Mouse (Mus musculus): Measurements from ENCODE around the gene Agap1.

Gene Agap1

DNA sequence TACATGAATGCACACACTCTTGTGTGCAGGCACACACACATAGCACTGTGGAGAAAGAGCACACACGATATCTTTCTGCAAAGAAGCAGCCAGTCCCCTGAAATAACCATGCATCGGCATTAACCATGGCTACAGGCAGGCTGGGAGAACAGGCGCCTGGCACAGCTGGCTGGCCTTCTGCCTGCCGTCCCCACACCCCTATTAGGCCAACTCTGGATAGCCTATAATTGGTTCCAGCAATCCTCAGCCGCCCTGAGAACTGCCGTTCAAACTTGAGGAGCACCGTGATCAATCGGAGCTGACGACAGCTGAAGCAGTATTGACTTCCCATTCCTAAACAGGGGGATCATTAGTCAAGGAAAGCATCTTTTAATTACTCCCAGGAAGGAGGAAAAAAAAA lies 391.5 kb downstream of the Agap1 start:
- no peak for DNase-seq (ENCODE audit: low spot score in 2 of 2)

DNA sequence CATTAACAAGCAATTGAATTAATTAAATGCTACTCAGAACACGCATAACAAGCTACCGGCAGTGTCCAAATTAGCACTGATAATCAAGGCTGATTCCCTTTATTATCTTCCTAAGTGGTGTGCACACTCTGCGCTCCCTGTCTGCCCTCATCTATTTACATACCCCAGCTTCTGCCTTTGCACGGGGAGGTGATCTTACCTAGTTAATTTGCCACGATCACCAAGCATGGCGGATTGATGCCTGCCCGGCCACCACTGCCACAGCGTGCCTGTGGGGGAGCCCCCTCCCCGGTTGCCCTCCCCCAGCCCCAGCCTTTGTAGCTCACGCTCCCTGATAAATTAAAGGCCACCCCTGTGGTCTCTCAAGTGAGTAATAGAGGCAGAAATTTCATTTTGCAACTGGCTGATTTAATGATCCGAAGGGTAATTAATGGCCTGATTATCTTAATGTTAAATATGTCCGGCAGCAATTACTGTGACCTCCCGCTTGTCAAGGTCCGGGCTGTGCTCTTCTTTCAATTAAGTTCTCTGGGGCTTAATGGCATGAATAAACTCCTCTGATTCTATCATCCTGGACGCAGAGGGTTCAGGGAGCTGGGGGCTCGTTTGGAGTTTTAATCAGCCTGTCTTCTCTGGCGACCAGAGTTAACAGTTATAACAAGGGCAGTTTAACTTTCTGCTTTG lies 393.9 kb downstream of the Agap1 start:
- DNase-seq (ENCODE audit: low spot score in 2 of 2), result no peak

DNA sequence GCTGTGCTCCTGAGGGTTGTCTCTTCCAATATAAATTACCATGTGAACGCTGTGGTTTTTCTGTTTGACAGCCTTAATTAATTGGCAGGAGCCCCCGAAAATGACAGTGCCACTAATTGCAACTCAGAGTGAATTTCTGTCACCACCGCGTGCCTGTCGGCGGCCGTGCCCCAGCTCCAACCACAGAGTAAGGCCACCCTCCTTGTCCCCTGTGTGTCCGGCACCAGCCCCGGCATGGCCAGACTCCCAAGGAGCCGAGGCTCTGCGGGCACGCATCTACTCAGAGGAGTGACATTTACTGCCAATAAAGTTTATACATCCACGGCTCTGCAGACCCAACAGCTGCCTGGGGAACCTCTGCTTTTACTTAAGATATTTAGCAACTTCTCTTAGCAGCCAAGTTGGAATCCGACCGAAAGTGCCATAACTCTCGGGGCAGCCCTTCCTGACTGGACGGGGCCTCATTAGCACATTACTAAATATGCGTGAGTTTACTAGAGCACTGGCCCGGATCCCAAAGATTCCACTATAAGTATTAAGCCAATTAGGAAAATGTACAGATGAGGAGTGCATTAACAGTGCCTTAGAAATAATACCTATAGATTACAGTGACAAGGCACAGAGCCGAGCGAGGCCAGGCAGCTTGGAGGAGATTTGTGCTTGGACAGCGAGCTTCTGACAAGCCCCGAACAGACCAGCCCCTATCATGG lies 394.7 kb downstream of the Agap1 start:
- DNase-seq (ENCODE audit: low spot score in 2 of 2), result peak in 1 of 2 experiments; percentile 14

DNA sequence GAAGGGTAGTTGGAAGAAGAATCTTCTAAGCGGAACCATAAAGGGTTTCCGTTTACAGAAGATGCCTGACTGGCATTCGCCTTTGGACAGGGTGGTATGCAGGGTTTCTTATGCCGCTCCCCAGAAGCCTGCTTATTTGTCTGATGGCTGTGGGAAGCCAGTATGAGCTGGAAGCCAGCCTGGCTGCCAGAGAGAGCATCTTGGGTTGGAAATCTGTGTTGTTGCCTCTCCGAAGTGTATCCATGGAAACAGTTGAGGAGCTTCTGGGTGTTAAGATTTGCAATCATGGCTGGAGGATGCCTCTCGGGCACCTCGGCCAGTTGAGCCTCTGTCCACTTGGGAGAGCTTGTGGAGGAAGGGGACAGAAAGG lies 395.2 kb downstream of the Agap1 start:
- peak; percentile 34 to 54 for DNase-seq (ENCODE audit: low spot score in 2 of 2)

DNA sequence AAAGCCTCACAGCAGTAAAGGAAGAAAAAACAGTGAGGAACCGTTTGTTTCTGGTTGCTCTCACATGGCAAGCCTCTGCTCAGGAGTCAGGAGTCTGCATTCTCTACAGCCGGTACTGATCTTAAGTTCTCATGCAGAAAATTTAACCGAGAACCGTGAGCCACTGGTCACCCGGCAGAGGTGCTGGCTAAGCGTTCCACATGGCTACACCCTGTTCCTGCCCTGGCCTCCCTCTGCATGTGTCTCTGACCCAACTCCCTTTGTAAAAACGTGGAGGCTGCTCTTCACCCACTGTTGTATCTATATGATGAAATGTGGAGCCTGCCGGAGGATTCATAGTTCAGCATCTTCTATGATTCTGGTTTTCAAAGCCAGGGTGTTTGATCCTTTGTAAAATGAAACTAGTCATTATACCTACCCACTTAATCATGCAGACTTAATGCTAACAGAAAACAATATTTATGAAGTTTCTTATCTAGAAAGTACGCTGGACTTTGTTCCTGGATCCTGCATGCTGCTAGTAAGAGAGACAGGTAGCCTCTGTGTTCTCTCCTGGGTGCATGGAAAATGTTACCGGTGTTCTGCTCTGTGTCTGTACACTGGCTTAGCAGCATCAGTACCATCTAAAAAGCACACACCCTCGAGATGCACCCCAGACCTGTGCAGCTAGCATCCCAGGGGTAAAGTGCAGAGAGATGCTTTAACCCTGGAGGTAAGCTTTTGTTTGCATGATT lies 396.2 kb downstream of the Agap1 start:
- DNase-seq (ENCODE audit: low spot score in 2 of 2), result no peak

DNA sequence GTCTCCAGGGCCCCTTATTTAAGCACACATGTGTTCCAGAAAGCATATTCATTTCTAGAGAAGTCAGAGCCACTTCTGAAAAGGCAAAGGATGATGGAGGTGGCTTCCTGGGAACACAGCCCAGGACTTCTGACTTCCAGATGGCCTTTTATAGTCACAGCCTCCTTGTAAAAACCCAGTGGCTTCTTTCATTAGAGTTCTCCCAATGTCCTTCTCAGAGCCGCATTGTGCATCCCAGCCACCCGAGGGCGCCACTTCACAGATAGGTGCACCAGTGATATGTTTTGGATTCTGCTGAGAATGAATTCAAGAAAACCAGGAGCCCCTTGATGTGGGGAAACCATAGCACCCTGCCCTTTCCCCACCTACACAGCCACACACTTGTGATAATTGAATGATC lies 404.6 kb downstream of the Agap1 start:
- DNase-seq (ENCODE audit: low spot score in 2 of 2), result peak; percentile 17 to 35

DNA sequence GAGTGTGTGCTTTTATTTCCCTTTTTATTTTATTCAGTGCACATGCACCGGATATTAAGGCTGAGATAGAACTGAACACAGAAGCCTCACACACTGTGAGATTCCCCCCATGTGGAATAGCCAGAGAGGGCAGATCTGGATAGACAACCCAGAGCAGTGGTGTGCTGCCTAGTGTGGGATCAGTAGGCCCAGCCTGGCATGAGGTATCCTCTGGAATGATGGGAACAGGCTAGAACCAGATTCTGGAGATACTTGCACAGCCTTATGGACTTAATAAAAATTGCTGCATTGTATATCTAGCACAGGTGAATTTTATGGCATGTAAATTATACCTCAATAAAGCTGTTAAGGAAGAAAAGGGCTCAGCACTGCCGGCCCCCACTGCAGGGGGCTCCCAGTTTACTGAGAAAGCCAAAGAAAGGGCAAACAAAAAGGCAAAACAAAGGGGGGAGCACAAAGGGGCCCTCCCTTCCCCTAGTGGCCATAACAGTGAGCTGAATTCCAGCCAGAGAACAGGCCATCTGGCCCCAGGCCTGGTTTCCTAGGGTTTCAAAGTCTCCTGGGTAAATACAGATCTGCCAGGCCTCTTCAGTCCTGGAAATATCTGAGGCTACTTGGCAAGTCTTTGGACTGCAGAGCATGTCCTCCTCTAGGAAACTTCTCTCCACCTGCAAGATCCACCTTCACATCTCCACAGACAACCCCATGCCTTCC lies 405.6 kb downstream of the Agap1 start:
- no peak for DNase-seq (ENCODE audit: low spot score in 2 of 2)

DNA sequence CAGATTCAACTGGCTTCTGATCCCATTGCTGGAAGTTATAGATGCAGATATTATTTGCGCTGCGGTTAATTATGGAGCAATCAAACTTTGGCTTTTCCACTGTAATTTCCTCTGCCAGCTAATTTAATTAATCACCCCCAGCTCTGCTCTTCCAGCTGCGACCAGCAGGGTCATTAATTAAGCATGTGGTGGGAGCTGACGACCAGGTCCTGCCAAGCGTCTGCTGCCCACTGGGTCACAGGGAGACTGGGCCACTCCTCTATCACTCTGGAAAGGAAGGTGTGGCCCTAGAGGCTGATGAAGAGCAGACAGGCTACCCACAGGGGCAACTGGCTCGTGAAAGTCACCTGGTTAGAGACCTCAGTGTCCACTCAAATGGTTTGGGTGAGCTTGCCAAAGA lies 411.2 kb downstream of the Agap1 start:
- no peak for DNase-seq (ENCODE audit: low spot score in 2 of 2)

DNA sequence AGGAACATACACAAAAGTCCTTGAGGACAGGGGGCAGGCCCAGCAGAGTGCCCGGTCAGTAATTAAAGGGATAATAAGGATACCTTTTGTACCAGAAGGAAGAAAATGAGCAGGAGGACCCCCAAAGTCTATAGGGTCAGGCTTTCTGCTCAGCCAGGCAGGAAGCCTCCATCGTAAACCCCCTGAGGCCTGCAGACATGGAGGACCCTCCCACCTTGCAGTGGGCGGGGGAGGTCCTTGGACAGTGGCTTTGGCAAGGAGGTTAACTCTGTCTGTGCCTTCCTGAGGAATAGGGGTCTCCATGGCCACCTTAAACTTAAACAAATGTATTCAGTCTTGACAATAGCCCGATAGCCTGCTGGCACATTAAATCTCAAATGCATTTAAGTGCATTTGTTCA lies 413.2 kb downstream of the Agap1 start:
- no peak for DNase-seq (ENCODE audit: low spot score in 2 of 2)

DNA sequence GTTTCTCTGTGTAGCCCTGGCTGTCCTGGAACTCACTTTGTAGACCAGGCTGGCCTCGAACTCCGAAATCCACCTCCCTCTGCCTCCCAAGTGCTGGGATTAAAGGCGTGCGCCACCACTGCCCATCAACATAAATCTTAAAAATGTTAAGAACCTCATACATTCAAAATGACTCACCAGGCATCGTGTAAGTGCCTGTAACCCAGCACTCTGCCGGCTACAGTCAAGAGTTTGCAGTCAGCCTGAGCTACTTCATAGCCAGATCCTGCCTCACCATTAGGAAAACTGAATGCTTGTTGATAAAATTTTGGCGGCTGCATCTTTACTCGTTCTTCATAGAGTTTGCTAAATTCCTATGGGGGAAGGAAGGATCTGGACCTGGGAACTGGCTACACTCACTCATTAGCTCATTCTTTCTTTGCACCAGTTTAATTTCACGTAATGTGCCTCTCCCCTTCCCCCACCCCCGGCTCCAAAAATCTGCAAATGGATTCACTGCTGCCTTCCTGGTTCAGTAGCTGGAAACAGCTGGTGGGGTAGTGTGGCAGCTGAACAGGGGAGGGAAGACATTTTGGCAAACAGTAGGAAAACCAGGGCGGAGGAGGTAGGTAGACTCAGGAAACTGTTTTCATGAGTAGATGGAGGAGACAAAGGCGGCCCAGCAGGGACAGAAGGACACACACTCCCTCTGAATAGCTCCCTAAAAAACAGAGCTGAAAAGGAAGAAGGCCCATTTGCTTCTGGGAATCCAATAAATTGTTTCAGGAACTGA lies 415.7 kb downstream of the Agap1 start:
- DNase-seq (ENCODE audit: low spot score in 2 of 2), result no peak

DNA sequence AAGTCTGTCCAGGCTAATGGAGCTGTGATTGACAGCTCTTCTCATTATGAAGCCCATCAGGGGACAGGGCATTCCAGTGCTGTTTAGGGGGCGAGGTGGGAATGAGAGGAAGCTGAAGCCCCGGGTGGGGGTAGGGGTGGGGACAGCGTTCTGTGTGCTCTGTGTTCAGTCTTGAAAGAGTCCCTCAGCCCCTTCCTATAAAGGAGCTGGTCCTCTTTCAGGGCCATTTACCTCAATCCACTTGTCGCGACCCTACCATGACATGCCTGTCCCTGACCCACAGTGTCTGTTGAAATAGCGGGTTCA lies 416.3 kb downstream of the Agap1 start:
- DNase-seq (ENCODE audit: low spot score in 2 of 2), result no peak

DNA sequence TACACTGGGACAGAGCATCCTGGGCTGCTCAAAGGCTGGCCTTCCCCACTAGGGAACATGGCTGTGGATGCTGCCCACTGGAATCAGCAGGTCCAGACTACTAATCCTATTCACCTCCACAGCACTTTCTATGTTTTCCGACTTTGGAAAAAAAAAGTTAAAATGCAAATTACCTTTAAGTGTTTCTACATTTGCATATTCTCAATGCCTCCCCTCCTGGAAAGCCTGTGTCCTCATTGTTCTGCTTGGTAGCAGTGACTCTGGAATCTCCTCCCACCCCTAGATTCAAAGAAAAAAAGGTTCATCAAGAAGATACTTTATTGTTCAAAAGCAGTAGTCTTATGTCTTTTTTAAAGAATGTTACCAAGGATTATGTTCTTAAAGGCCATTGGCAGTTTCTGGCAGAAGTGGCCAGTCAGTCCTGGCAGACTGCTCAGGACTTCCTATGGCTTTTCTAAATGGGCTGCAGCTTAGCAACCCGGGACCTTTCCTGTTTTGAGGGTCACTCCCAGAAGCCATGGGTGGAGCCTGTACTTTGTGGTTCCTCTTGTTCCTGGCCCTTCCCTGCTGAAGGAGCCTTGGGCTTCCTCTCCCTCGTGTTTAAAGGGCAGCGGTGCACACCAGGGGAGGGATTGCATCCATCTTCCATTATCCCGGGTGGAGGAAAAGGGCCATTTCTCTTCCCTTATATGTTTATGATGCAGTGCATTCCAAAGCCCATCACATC lies 421.9 kb downstream of the Agap1 start:
- DNase-seq (ENCODE audit: low spot score in 2 of 2), result no peak

DNA sequence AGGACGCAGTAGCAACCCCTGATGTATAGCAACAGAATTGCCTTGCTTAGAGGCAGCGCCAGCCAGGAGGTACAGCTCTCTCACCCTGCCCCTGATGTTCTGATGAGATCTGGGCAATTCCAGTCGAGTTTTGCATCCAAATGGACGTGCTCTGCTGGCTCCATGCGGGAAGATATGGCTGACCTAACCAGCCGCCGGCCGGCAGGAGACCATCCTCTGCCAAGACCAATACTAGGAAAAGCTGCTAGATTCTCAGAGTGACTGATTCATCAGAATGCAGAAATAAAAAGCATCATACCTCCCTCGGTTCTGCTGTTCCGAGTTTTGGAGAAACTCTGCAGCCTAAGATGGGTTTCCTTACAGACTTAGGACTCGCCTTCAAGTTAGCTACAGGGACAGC lies 423.9 kb downstream of the Agap1 start:
- peak in 1 of 2 experiments; percentile 8 for DNase-seq (ENCODE audit: low spot score in 2 of 2)

DNA sequence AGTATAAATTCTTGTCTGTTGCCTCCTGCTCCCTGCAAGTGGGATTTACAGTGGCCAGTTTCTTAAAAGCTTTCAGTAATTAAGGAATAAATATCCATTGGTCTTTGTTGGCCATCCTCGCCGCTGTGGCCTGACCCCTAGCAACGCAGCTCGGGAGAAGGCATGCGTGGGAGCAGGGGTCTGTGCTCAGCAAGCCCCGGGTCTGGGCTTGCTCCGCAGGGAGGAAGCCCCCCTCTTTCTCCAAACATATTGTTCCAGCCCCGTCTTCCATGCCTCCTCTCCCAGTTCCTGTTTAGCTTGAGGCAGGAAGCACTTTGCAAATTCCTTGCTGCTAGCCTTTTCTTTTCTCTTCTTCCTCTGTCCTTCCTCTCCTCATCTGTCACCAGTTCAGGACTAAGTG lies 425.6 kb downstream of the Agap1 start:
- no peak for DNase-seq (ENCODE audit: low spot score in 2 of 2)

DNA sequence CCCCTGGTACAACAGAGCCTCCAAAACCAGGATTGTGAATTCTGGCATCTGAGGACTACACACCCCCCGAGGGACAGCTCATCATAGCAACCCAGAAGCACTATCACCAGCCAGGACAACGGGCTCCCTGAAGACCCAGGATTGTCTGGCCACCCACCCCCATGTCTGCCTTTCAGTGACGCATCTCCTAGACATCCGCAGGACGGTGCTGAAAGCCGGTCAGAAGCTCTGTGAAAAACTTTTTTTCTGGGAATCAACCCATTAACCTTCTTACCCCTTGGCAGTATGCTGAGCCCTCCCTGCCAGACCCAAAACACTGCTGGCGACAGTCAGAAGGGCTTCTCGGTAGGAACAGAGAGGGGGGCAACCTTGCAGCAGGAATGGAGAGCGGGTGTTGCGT lies 426.2 kb downstream of the Agap1 start:
- no peak for DNase-seq (ENCODE audit: low spot score in 2 of 2)

DNA sequence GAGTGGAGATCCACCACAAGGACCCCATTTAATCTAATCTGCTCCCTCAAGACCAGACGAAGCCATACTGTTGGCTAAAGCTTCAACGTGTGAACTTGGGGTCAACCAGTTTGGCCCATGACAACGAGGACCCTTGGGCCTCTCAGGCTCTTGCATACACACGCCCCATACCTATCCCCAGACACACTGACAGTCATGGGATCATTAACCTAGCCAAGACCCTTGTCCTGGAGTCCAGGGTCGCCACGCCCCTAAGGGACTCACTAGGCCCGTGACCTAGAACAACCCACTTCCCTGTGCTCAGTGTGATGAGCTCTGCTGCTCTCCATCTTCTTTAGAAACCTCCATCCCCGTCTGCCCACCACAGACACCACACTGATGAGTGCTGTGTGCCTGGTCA lies 429.7 kb downstream of the Agap1 start:
- DNase-seq (ENCODE audit: low spot score in 2 of 2), result no peak

DNA sequence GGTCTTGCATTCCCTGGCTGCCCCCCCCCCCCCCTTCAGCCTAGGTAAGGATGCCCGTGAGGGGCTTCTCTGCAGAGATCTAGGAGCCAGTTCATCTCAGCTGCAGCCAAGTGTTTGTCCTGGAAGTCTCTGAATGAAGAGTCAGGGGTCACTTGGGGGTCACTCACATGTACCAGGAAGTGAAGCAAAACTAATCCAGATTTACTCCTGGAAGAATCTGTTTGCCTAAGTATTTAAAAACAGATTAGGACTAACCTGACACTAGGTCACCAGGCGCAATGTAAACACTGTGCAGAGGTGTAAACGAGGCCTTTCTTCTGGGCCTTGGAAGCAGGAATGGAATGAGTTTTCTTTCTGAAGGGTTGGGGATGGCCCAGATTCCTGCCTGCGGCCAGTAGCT lies 431.1 kb downstream of the Agap1 start:
- no peak for DNase-seq (ENCODE audit: low spot score in 2 of 2)

DNA sequence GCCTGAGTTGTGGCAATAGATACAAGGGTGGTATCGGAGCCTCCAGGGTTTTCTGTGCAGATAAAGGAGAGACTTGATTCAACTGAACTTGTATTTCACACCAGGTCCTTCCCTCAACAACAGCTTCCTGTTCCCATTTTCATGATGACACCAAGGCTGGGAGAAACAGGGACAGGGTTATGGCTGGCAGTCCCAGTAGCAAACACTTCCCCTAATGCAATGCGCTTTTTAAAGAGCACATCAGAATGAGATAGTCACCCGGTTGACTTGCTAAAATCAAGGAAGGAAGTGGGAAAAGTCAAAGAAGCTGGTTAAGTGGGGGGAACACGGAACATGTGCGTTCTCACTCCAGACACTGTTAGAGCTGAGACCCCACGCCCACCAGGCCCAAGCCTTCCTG lies 436.8 kb downstream of the Agap1 start:
- no peak for DNase-seq (ENCODE audit: low spot score in 2 of 2)

DNA sequence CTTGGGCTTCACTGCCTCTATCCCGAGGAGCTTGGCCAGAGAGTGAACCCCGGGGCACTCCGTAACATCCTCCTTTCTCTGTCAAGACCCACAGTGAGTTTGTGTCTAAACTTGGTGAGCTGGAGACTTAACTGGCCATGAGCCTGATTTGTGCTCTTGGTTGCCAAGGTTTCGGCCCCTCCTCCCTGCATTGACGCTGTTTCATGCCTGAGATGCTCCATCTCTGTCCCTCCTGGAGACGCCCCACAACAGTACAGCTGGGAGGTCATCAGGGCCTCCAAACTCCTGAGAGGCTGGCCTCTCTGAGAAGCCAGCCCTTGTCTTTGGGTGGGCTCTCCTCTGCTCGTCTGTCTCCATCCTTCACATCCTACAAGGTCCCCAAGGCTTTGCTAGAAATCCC lies 437.7 kb downstream of the Agap1 start:
- no peak for DNase-seq (ENCODE audit: low spot score in 2 of 2)

DNA sequence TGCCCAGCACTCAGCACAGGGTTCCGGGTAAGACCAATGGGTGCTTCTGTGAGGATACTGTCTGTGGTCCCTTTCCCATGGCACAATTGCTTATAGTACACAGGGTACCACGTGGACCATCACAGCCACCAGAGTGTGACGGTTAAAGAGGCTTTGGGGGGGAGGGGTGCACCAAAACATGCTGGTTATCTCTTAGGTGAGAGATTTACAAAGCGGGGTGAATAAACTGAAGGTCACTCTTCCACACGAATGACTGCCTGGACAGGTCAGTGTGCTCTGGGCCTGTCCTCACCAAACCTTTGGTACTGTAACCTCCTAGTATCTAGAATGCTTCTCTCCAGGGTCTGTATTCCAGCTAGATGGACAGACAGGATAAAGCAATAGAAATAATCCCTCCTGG lies 441.2 kb downstream of the Agap1 start:
- DNase-seq (ENCODE audit: low spot score in 2 of 2), result no peak

DNA sequence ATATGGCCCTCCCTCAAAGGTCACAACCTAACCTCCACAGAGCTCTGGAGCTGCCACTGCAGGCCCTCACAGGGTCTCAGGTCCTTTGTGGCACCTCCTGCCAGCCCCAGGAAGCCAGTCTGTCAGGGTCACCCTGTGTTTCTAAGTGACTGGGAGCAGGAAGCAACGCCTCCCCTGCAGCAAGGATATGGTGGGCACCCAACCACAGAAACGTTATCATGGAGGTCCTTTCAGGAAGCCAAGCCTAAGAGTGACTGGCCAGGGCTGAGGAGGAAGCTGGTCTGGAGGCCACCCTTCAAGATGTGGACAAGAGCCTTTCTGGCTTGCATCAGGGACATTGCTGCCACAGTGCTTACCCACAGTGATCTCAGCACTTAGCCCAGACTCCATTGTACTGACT lies 444.4 kb downstream of the Agap1 start:
- DNase-seq (ENCODE audit: low spot score in 2 of 2), result no peak

All from frontal cortex, postnatal 36 days (tissue).